Mouse (Mus musculus): ENCODE data around the gene Idh3a. TPM values are rescaled to one million over a fixed set of nuclear protein-coding genes. Genes with fewer than 3 reads are reported as not detected.
A peak's percentile ranks its signal among the peaks of the same experiment; 100 is the strongest.

Idh3a gene
- polyA plus RNA-seq, 1 experiment from 2014 or later, result 376 TPM

DNA sequence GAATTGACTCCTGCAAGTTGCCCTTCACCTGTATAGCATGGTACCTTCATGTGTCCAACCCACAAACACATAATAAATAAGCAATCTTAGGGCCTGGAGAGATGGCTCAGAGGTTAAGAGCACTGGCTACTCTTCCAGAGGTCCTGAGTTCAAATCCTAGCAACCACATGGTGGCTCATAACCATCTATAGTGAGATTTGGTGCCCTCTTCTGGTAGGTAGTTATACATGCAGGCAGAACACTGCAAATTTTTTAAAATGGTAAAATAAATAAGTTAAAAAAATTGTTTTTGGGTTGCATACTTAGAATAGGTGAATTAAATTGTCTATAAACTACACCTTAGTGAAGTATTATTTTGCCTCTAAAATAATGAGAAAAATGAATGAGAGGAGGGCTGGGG is 44.8 kb downstream of the Idh3a start:
- H3K4me2 ChIP-seq, result no peak overlapping the region
- no peaks in the 10 kb centered on the region for H3K36me3 ChIP-seq
- no peaks in the 10 kb centered on the region for H3K27me3 ChIP-seq (replicated peaks)
- H3K9ac ChIP-seq, result no peak overlapping the region
- no peak for ATAC-seq (ENCODE audit: extremely low read depth, insufficient number of reproducible peaks, low FRiP score, low TSS enrichment)
- H3K27ac ChIP-seq (replicated peaks), result no peak overlapping the region
- H3K4me1 ChIP-seq, result peaks cover 11% of the 10 kb centered on the region
- H3K9me3 ChIP-seq, result no peaks in the 10 kb centered on the region
- no peak overlapping the region for H3K4me3 ChIP-seq

- Histone ChIP-seq H3K4me1 (peaks cover 11% of the 10 kb centered on the region), H3K4me2 (peak overlapping the region; percentile 45), H3K9ac (no peak overlapping the region; the same call in 1 of the 2 replicates), H3K9me3 (no peaks in the 10 kb centered on the region), H3K36me3 (no peaks in the 10 kb centered on the region), H3K4me3 (no peak overlapping the region), H3K27ac (replicated peaks) (no peak overlapping the region), H3K27me3 (replicated peaks) (no peaks in the 10 kb centered on the region)
- ATAC-seq (ENCODE audit: extremely low read depth, insufficient number of reproducible peaks, low FRiP score, low TSS enrichment), result no peak
- 73% methylated on average over 2 of the region's 2 CpGs for WGBS
Observed at GRCm38 (mm10) chr9:54633401-54633800, 47.3 kb downstream of the Idh3a start.

GRCm38 (mm10) chr9:54637510-54638314 is 51.6 kb downstream of the Idh3a start:
- 44% methylated on average over 5 of the region's 5 CpGs for WGBS
- Histone ChIP-seq H3K27me3 (replicated peaks) (no peaks in the 10 kb centered on the region), H3K36me3 (no peaks in the 10 kb centered on the region), H3K4me1 (peaks cover 22% of the 10 kb centered on the region), H3K27ac (replicated peaks) (no peak overlapping the region), H3K4me2 (no peak overlapping the region), H3K4me3 (no peak overlapping the region), H3K9ac (no peak overlapping the region), H3K9me3 (no peaks in the 10 kb centered on the region)
- no peak for ATAC-seq (ENCODE audit: extremely low read depth, insufficient number of reproducible peaks, low FRiP score, low TSS enrichment)

DNA sequence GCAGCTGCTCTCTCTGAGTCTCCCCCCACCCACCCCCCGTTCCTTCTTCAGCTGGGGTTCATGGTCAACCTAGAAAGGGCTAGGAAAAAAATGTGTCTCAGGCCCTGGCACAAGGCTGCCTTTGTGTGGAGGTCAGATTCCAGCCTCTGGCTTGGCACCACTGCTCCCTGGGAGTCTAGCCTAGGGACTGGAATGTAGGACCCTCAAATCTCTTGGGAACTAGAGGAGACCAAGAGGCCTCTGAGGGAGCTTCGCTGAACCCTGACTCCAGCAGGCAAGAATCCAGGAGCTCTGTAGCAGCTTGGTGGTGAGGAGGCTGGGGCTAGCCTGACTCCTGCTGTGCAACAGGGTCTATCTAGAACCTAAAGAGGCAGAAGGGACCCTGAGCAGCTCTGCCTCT is 53.1 kb downstream of the Idh3a start:
- 38% methylated on average over 2 of the region's 2 CpGs for WGBS

DNA sequence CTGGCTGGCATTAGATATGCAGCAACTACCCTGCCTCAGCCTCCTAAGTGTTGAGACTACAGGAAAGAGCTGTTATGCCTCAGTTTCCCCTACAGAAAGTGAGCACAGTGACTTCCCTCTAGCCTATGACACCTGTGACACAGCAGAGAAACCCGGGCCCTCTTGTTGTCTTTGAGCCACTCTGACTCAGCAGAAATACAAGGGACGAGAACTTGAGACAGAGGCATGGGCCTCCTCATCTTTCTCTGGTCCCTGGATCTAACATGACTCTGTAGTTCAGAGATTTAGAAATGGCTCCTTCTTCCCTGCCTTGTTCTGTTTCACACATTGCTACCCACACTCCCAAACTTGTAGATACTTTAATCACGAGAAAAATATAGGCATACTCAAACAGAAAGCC is 55.4 kb downstream of the Idh3a start:
- H3K4me3 ChIP-seq, result no peak overlapping the region
- H3K4me2 ChIP-seq, result no peak overlapping the region
- H3K27ac ChIP-seq (replicated peaks), result no peak overlapping the region
- ATAC-seq (ENCODE audit: extremely low read depth, insufficient number of reproducible peaks, low FRiP score, low TSS enrichment), result no peak
- no peaks in the 10 kb centered on the region for H3K9me3 ChIP-seq
- H3K9ac ChIP-seq, result no peak overlapping the region
- WGBS, result 59% methylated on average over 3 of the region's 3 CpGs
- no peaks in the 10 kb centered on the region for H3K36me3 ChIP-seq
- H3K27me3 ChIP-seq (replicated peaks), result peaks cover 11% of the 10 kb centered on the region; the same call in 1 of the 2 replicates
- peaks cover 11% of the 10 kb centered on the region for H3K4me1 ChIP-seq

More for the DNA sequence above, 53.1 kb downstream of the Idh3a start:
- Histone ChIP-seq H3K27ac (replicated peaks) (no peak overlapping the region), H3K4me2 (no peak overlapping the region), H3K4me1 (peaks cover 14% of the 10 kb centered on the region), H3K36me3 (no peaks in the 10 kb centered on the region), H3K9ac (no peak overlapping the region), H3K9me3 (no peaks in the 10 kb centered on the region), H3K27me3 (replicated peaks) (0 out of 2 replicates have a peak, but pooled peaks cover 3% of the 10 kb centered on the region), H3K4me3 (no peak overlapping the region)
- no peak for ATAC-seq (ENCODE audit: extremely low read depth, insufficient number of reproducible peaks, low FRiP score, low TSS enrichment)

GRCm38 (mm10) chr9:54642149-54642548 is 56.0 kb downstream of the Idh3a start:
- no peak for ATAC-seq (ENCODE audit: extremely low read depth, insufficient number of reproducible peaks, low FRiP score, low TSS enrichment)
- 58% methylated on average over 2 of the region's 2 CpGs for WGBS
- no peaks in the 10 kb centered on the region for H3K36me3 ChIP-seq

DNA sequence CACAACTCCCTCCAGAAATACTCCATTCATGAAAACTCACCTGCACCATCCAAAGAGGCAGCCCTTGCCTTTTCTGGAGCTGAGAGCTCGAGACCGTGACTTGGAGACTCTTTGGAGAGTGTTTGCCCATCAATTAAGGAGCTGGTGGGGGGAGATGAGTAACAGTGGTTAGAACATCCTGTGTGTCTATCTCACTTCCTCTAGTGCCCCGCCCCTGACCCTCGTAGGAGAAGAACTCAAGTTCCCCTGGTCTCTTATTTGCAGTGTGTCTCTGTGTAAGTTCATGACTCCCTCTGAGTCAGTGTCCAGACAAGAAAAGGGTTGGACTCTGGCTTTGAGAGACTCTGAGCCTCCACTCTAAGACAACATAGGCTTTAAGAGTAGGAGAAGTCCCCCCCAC is 56.4 kb downstream of the Idh3a start:
- H3K9me3 ChIP-seq, result no peaks in the 10 kb centered on the region
- 68% methylated on average over 4 of the region's 4 CpGs for WGBS
- H3K4me1 ChIP-seq, result peaks cover 11% of the 10 kb centered on the region
- H3K36me3 ChIP-seq, result no peaks in the 10 kb centered on the region
- H3K27ac ChIP-seq (replicated peaks), result no peak overlapping the region
- no peak for ATAC-seq (ENCODE audit: extremely low read depth, insufficient number of reproducible peaks, low FRiP score, low TSS enrichment)
- H3K27me3 ChIP-seq (replicated peaks), result peaks cover 11% of the 10 kb centered on the region; the same call in 1 of the 2 replicates
- H3K4me2 ChIP-seq, result no peak overlapping the region
- H3K4me3 ChIP-seq, result no peak overlapping the region
- no peak overlapping the region for H3K9ac ChIP-seq

More at GRCm38 (mm10) chr9:54642149-54642548, 56.0 kb downstream of the Idh3a start:
- Histone ChIP-seq H3K9me3 (no peaks in the 10 kb centered on the region), H3K4me2 (no peak overlapping the region), H3K4me1 (peaks cover 11% of the 10 kb centered on the region), H3K9ac (no peak overlapping the region), H3K27me3 (replicated peaks) (peaks cover 11% of the 10 kb centered on the region; the same call in 1 of the 2 replicates), H3K27ac (replicated peaks) (no peak overlapping the region), H3K4me3 (no peak overlapping the region)

GRCm38 (mm10) chr9:54643179-54643578 is 57.0 kb downstream of the Idh3a start:
- no peak for ATAC-seq (ENCODE audit: extremely low read depth, insufficient number of reproducible peaks, low FRiP score, low TSS enrichment)
- H3K27me3 ChIP-seq (replicated peaks), result peaks cover 11% of the 10 kb centered on the region; the same call in 1 of the 2 replicates
- H3K4me3 ChIP-seq, result no peak overlapping the region
- no peak overlapping the region for H3K27ac ChIP-seq (replicated peaks)
- H3K4me1 ChIP-seq, result peaks cover 11% of the 10 kb centered on the region
- no peak overlapping the region for H3K4me2 ChIP-seq
- H3K9ac ChIP-seq, result no peak overlapping the region
- no peaks in the 10 kb centered on the region for H3K9me3 ChIP-seq
- no peaks in the 10 kb centered on the region for H3K36me3 ChIP-seq
- 81% methylated on average over 7 of the region's 7 CpGs for WGBS

DNA sequence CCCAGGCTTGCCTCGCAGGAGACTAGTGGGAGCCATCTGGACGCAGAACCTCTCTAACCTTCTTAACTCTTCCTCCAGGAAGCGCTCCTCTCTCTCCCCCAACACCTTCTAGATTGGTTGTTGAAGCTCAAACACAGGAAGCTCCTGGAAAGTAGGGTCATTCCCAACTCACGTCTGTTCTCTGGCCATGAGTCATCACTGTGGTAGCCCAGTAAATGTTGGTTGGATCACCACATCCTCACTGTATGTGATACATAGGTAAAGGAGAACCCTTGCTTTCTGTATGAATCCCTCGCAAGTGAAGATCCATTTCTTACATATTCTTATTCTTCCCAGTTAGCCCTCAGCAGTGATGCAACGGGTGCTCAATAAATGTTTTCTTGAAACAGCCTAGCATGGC is 59.4 kb downstream of the Idh3a start:
- H3K9ac ChIP-seq, result no peak overlapping the region
- H3K27me3 ChIP-seq (replicated peaks), result peaks cover 11% of the 10 kb centered on the region; the same call in 1 of the 2 replicates
- H3K4me1 ChIP-seq, result 0 out of 2 replicates have a peak, but pooled peaks cover 5% of the 10 kb centered on the region
- 67% methylated on average over 6 of the region's 6 CpGs for WGBS
- no peak overlapping the region for H3K27ac ChIP-seq (replicated peaks)
- no peak for ATAC-seq (ENCODE audit: extremely low read depth, insufficient number of reproducible peaks, low FRiP score, low TSS enrichment)
- no peaks in the 10 kb centered on the region for H3K36me3 ChIP-seq
- H3K9me3 ChIP-seq, result no peaks in the 10 kb centered on the region
- no peak overlapping the region for H3K4me2 ChIP-seq
- no peak overlapping the region for H3K4me3 ChIP-seq

GRCm38 (mm10) chr9:54646252-54646651 is 60.1 kb downstream of the Idh3a start:
- WGBS, result 78% methylated on average over 9 of the region's 9 CpGs
- no peak overlapping the region for H3K4me2 ChIP-seq
- H3K9me3 ChIP-seq, result no peaks in the 10 kb centered on the region
- no peak overlapping the region for H3K4me3 ChIP-seq
- no peak overlapping the region for H3K27ac ChIP-seq (replicated peaks)
- no peak overlapping the region for H3K9ac ChIP-seq
- no peaks in the 10 kb centered on the region for H3K36me3 ChIP-seq
- no peak for ATAC-seq (ENCODE audit: extremely low read depth, insufficient number of reproducible peaks, low FRiP score, low TSS enrichment)
- H3K27me3 ChIP-seq (replicated peaks), result peaks cover 11% of the 10 kb centered on the region; the same call in 1 of the 2 replicates
- H3K4me1 ChIP-seq, result 0 out of 2 replicates have a peak, but pooled peaks cover 5% of the 10 kb centered on the region

GRCm38 (mm10) chr9:54647456-54647855 is 61.3 kb downstream of the Idh3a start:
- WGBS, result 45% methylated on average over 2 of the region's 2 CpGs
- H3K4me3 ChIP-seq, result no peak overlapping the region
- no peak overlapping the region for H3K27ac ChIP-seq (replicated peaks)
- H3K27me3 ChIP-seq (replicated peaks), result peaks cover 11% of the 10 kb centered on the region; the same call in 1 of the 2 replicates
- H3K9me3 ChIP-seq, result no peaks in the 10 kb centered on the region
- H3K4me2 ChIP-seq, result no peak overlapping the region
- H3K36me3 ChIP-seq, result no peaks in the 10 kb centered on the region
- no peak for ATAC-seq (ENCODE audit: extremely low read depth, insufficient number of reproducible peaks, low FRiP score, low TSS enrichment)
- no peaks in the 10 kb centered on the region for H3K4me1 ChIP-seq
- H3K9ac ChIP-seq, result no peak overlapping the region

DNA sequence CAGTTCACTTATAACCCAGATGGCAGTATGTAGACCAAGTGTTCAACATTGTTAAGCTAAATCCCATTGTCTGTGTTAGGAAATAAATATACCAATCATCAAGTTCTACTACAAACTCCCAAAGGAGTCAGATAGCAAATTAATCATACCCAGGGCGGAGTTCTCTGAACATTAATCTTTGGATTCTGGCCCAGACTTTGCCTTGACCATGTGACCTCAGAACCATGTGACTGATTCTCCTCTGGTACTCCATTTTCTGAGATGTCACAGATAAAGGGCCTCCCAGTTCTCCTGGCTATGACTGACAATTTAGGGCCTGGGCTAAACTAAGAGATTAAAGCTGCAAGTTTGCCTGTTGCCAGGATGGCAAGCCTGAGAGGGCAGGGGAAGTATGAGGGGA is 63.2 kb downstream of the Idh3a start:
- no peaks in the 10 kb centered on the region for H3K4me1 ChIP-seq
- no peak overlapping the region for H3K4me2 ChIP-seq
- no peak overlapping the region for H3K27ac ChIP-seq (replicated peaks)
- peaks cover 7% of the 10 kb centered on the region; the same call in 1 of the 2 replicates for H3K27me3 ChIP-seq (replicated peaks)
- no peak for ATAC-seq (ENCODE audit: extremely low read depth, insufficient number of reproducible peaks, low FRiP score, low TSS enrichment)
- H3K9me3 ChIP-seq, result no peaks in the 10 kb centered on the region
- no peaks in the 10 kb centered on the region for H3K36me3 ChIP-seq
- no peak overlapping the region for H3K9ac ChIP-seq
- WGBS, result 71% methylated on average over 1 of the region's 1 CpGs
- no peak overlapping the region for H3K4me3 ChIP-seq

Measured in heart, embryonic 13.5 days (tissue).